Mouse (Mus musculus) kidney, adult 2 months (tissue): ENCODE results near the gene Spred2.

Source experiments
- CTCF ChIP-seq: fragments of 200-500 bp; conservative IDR thresholded peaks from 2 replicates; pipeline ENCODE4 v1.5.1; 2011; ENCODE audit warnings: low read depth, mild to moderate bottlenecking, control low read depth, low read length, moderate library complexity, mixed read lengths; ENCODE audit not compliant: insufficient read depth, insufficient read length
- POLR2A ChIP-seq: fragments of 200-500 bp; IDR thresholded peaks from one replicate; pipeline ENCODE4 v1.6.1; 2011; ENCODE audit warnings: low read depth, low read length, control low read depth

DNA sequence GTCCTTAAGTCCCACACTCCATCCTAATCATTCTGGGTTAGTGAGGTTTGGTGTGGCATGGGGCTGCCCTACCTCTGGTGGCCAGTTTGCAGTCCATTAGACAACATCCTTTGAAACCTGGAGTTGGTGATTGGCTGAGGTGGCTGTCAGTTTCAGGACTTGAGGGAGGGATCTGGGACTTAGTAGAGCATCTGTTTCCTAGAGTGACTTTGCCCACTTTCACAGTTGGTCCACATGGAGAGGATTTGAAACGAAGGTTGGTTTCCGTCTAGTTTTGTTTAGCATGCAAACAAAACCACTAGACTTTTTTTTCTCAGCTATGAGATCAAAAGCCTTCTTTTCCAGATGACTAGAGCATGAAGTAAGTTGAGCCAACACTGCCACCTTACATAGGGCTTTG lies 53.5 kb downstream of the Spred2 start:
- TF ChIP-seq CTCF = no peak
- TF ChIP-seq POLR2A = no peak
